Mouse (Mus musculus) olfactory bulb, adult 2 months (tissue): Measurements from ENCODE around the gene Sec61g. TPM values are rescaled to one million over a fixed set of nuclear protein-coding genes. Genes with fewer than 3 reads are reported as not detected.
"Not testable (repeated sequence)": the region's sequence is repeated elsewhere in the genome, so short reads cannot be mapped to it uniquely, and the experiment has no call there.

Source experiments
- H3K27ac ChIP-seq: fragments of 200-500 bp; 2 replicates; pipeline ENCODE4 v1.5.1; 2012; ENCODE audit warnings: low read depth, low read length; ENCODE audit not compliant: insufficient read depth
- H3K4me1 ChIP-seq: fragments of 200-500 bp; 2 replicates; pipeline ENCODE4 v1.6.1; 2012; ENCODE audit warnings: low read length; ENCODE audit not compliant: control insufficient read depth, insufficient read depth
- H3K4me3 ChIP-seq: fragments of 200-500 bp; 2 replicates; pipeline ENCODE4 v1.5.1; 2012; ENCODE audit warnings: mild to moderate bottlenecking, low read depth, low read length, moderate library complexity; ENCODE audit not compliant: insufficient read depth
- CTCF ChIP-seq: fragments of 200-500 bp; IDR thresholded peaks from 2 replicates; pipeline ENCODE4 v1.5.1; 2012; ENCODE audit warnings: low read depth, mild to moderate bottlenecking, low read length, moderate library complexity; ENCODE audit not compliant: insufficient read depth
- POLR2A ChIP-seq: fragments of 200-500 bp; IDR thresholded peaks from 2 replicates; pipeline ENCODE4 v1.6.1; 2012; ENCODE audit warnings: mild to moderate bottlenecking, low read depth, low read length, moderate library complexity; ENCODE audit not compliant: insufficient read depth
- WGBS: fragments of 180-500 bp; shearing (Covaris S2); methylation state at CpG from one replicate; pipeline ENCODE4 v1.1.7; 2018; 5-methylcytosine and 5-hydroxymethylcytosine counted together
- polyA plus RNA-seq: library from polyadenylated mRNA; stranded (reverse); fragments of >200 nt; gene quantifications from 2 replicates; pipeline ENCODE4 v1.2.4, GENCODE M21; 2012; ENCODE audit warnings: low replicate concordance; ENCODE audit not compliant: missing spikeins, insufficient read depth, insufficient read length

Sec61g gene
- polyA plus RNA-seq, 1 experiment: not detected

DNA sequence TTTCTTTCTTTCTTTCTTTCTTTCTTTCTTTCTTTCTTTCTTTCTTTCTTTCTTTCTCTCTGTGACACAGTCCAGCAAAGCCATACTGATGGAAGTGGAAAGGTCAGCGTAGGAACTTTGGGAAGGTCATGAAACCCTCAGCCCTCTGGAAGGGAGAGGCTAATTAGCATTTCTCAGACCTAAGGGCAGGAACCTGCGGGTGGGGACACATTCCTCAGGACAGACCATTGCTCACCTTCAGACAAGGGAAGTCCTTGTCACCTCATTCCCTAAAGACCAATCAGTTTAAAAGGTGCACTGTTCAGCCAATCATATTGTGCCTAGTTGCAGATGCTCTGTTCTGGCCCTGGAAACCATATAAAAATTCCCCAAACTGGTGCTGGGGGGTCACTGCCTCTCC is 17.4 kb upstream of the Sec61g start:
- Histone ChIP-seq H3K4me1 (no peaks in the 10 kb centered on the region), H3K27ac (no peak overlapping the region), H3K4me3 (no peak overlapping the region)
- WGBS: 66% methylated on average over 2 of the region's 2 CpGs
- no peak for TF ChIP-seq CTCF
- TF ChIP-seq POLR2A: no peak

DNA sequence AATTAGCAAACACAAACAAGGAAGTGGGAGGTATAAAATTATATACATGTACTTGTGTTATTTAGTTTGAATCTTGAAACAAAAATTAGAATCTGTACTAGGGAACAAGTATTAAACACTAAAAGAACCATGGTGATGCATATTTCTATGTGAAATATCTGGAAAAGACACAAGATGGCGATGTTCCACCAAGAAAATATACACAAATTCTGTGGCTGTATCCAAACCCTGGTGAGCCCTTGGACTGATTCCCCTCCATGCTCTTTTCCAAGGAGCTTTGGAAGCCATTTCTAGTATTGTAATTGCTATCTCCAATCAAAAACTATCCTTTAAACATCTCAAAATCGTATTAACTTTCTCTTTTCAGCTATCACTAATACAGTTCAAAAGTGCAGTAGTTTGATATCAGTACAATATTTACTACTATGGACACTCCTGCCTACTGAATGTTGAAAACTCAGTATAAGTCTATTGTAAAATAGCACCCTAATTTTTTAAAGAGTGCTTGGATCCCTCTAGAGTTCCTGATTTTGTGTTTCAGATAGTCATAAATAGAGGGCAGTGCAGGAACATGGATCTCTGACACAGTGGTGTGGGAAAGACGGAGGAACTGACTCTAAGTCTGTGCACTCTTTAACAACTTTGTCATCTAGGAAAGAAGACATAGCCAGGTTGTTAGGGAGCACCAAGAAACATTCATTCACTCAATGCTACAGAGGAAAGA is 16.8 kb upstream of the Sec61g start:
- Histone ChIP-seq H3K27ac (no peak overlapping the region), H3K4me1 (no peaks in the 10 kb centered on the region), H3K4me3 (no peak overlapping the region)
- 41% methylated on average over 3 of the region's 3 CpGs for WGBS
- TF ChIP-seq CTCF (no peak), POLR2A (no peak)

DNA sequence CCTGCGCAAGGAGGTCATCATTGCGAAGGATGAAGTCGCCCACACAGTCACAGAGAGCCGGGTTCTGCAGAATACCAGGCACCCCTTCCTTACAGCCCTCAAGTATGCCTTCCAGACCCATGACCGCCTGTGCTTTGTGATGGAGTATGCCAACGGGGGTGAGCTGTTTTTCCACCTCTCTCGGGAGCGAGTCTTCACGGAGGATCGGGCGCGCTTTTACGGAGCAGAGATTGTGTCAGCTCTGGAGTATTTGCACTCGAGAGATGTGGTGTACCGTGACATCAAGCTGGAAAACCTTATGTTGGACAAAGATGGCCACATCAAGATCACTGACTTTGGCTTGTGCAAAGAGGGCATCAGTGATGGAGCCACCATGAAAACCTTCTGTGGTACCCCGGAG is 6.8 kb upstream of the Sec61g start:
- 97% methylated on average over 16 of the region's 16 CpGs for WGBS
- H3K4me3 ChIP-seq, H3K27ac ChIP-seq, H3K4me1 ChIP-seq: not testable (repeated sequence)

DNA sequence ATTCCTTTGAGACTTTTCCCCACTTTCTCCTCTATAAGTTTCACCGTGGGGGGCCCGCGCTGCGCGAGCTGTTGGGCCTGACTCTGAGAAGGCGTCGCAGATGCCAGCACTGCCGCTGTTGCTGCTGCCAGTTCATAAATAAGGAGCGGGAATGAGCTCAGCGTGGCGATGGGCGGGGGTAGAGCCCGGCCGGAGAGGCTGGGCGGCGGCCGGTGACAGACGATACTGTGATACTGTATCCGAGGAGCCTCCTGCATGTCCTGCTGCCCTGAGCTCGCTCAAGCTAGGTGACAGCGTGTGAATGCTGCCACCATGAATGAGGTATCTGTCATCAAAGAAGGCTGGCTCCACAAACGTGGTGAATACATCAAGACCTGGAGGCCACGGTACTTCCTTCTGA is 5.9 kb upstream of the Sec61g start:
- not testable (repeated sequence) for H3K4me3 ChIP-seq, H3K4me1 ChIP-seq, H3K27ac ChIP-seq
- WGBS: 76% methylated on average over 23 of the region's 23 CpGs

DNA sequence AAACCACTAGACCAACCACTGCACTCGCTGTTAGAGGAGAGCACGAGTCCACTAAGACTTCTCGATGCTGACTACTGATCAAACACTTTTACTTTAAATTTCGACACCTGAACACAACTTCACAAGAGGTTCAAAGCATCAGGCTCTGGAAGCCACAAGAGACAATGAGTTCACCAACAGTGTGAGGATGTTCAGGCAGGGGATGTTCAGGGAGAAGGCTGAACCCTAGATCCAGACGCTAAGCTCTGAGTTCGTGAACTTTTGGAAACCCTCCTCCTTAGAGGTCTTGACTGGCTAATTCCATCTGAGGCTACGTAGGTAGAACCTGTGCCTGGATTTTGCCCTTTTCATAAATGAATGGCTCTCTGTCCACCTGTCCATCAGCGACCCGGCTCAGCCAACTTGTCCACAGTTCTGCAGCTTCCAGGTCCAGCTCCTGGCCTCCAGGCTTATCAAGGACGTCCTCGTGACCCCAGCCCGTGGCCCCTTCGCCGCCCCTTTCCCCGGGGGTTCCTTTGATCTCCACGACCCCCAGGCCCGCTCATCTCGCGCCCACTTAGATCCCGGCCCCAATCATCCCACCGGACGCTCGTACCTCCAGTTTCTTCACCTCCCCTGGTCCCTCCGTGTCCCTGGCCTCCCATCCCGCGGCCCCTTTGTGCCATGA is 766 bp downstream of the Sec61g start:
- WGBS: 2% methylated on average over 26 of the region's 26 CpGs
- peak overlapping the region; percentile 76 for H3K4me3 ChIP-seq
- H3K4me1 ChIP-seq: no peaks in the 10 kb centered on the region
- peak overlapping the region; percentile 34; the same call in 1 of the 2 replicates for H3K27ac ChIP-seq
- TF ChIP-seq POLR2A (no peak), CTCF (no peak)

- H3K27ac ChIP-seq: no peak overlapping the region
- H3K4me1 ChIP-seq: no peaks in the 10 kb centered on the region
- WGBS: 97% methylated on average over 6 of the region's 6 CpGs
- no peak for TF ChIP-seq CTCF
- TF ChIP-seq POLR2A: no peak
- no peak overlapping the region for H3K4me3 ChIP-seq
Observed at GRCm38 (mm10) chr11:16505999-16506398, 2.3 kb downstream of the Sec61g start.

DNA sequence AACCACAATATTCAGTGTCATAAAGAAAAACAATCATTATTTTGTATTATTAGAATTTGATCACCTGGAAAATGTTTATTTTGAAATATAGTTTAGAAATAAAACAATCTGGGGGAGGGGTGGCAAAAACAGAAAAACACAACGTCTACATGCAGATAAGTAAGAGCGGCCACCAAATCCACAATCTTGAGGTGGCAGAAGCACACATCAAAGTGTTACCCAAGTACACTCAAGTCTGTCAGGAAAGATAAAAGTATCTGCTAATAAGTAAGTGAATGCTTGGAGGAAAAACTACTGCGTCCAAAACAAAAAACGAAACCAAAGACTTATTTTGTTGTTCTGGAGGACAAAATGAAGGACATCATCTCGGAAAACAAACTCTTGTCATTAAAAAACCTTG is 5.1 kb downstream of the Sec61g start:
- WGBS: 89% methylated on average over 5 of the region's 5 CpGs
- Histone ChIP-seq H3K27ac (no peak overlapping the region), H3K4me1 (no peaks in the 10 kb centered on the region), H3K4me3 (no peak overlapping the region)
- TF ChIP-seq CTCF: no peak
- no peak for TF ChIP-seq POLR2A

- no peaks in the 10 kb centered on the region for H3K4me1 ChIP-seq
- WGBS: 80% methylated on average over 3 of the region's 3 CpGs
- H3K4me3 ChIP-seq: no peak overlapping the region
- TF ChIP-seq POLR2A (no peak), CTCF (no peak)
- H3K27ac ChIP-seq: no peak overlapping the region
Observed at GRCm38 (mm10) chr11:16502744-16503143, 5.5 kb downstream of the Sec61g start.

DNA sequence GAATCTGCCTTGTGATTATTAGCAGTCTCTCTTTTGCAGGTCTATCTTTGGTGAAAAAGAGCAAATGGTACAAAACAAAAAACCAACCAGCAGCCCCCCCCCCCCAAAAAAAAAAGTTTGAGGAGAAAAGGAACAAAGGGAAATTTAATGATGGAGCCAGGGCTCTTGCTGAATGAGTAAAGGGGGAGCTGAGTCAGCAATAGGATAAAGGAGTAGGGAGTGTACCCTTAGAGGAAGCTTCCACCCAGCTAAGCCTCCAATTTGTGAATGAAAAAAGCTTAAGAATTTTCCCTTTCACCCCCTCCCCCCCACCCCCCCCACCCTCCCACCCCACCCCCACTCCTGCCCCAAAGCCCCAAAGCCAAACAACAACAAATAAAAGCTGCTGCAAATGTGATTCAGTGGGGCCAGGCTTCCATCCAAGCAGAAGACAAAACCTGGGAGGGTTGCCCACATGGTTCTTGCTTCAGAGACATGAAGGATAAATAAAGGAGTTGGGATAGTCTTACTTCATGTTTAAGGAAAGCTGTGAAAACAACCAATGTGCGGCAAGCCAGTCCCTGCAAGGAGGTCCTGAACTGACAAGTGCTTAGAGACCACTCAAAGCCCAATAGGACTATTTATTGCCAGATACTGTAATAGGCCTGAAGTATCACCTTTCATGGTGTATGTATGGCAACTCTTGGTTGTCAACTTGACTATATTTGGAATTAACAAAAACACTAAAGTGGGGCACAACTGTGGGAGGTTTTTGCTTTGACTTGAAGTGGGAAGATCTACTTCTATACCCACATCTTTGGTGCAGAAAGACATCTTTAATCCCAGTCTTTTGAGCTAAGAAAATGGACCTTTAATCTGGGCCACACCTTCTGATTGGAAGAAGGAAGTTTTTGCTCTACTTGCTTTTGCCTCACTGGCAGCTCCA is 9.3 kb downstream of the Sec61g start:
- Histone ChIP-seq H3K4me1 (no peaks in the 10 kb centered on the region), H3K4me3 (no peak overlapping the region), H3K27ac (no peak overlapping the region)
- WGBS: 18% methylated on average over 1 of the region's 1 CpGs
- TF ChIP-seq POLR2A: no peak
- no peak for TF ChIP-seq CTCF

Other genes with a start within 250 kb of the Sec61g start
- gene Egfr, start 243.7 kb upstream of the Sec61g start, polyA plus RNA-seq: not detected in 2 replicates